Mouse (Mus musculus) MEL (cell line): Measurements from ENCODE around the gene Nrcam. TPM values are rescaled to one million over a fixed set of nuclear protein-coding genes. Genes with fewer than 3 reads are reported as not detected.

Source experiments
- DNase-seq: peaks from one replicate; pipeline ENCODE4 v3.0.0; 2011; ENCODE audit warnings: low read depth, low spot score
- H3K27ac ChIP-seq: 2 replicates; pipeline ENCODE4 v1.5.1; 2012; ENCODE audit warnings: low read depth, mild to moderate bottlenecking, control low read depth, low read length, moderate library complexity; ENCODE audit not compliant: control insufficient read depth
- H3K27me3 ChIP-seq, 2 experiments: fragments of 150-350 bp in 1 of 2; sonication (generic) in 1 of 2; 2 replicates each; pipeline ENCODE4 v1.6.1; 2012; ENCODE audit warnings: low read length in 2 of 2, mild to moderate bottlenecking in 2 of 2, improper control_type of control experiment in 1 of 2, moderate library complexity in 1 of 2; ENCODE audit not compliant: insufficient read depth in 2 of 2, control insufficient read depth in 1 of 2
- H3K36me3 ChIP-seq, 2 experiments: 2 replicates each; pipeline ENCODE4 v1.6.1; 2012 to 2014; ENCODE audit warnings: low read length in 2 of 2, improper control_type of control experiment in 1 of 2, inconsistent platforms in 1 of 2, mild to moderate bottlenecking in 1 of 2; ENCODE audit not compliant: insufficient read depth in 2 of 2, control insufficient read depth in 1 of 2
- H3K4me1 ChIP-seq, 2 experiments: fragments of 150-350 bp in 1 of 2; sonication (generic) in 1 of 2; 2 replicates each; pipeline ENCODE4 v1.6.1; 2012; ENCODE audit warnings: low read length in 2 of 2, improper control_type of control experiment in 1 of 2, mild to moderate bottlenecking in 1 of 2; ENCODE audit not compliant: insufficient read depth in 2 of 2, control insufficient read depth in 1 of 2
- H3K4me3 ChIP-seq, 2 experiments: fragments of 150-350 bp in 1 of 2; sonication (generic) in 1 of 2; 2 replicates each; pipeline ENCODE4 v1.5.1; 2012; ENCODE audit warnings: low read depth in 2 of 2, low read length in 2 of 2, mild to moderate bottlenecking in 2 of 2, moderate library complexity in 2 of 2, control low read depth in 1 of 2, improper control_type of control experiment in 1 of 2; ENCODE audit not compliant: control insufficient read depth in 1 of 2, insufficient read depth in 1 of 2
- H3K79me2 ChIP-seq: 2 replicates; pipeline ENCODE4 v1.6.1; 2012; ENCODE audit warnings: mild to moderate bottlenecking, low read length, moderate library complexity; ENCODE audit not compliant: control insufficient read depth, poor library complexity, insufficient read depth
- H3K9ac ChIP-seq: 2 replicates; pipeline ENCODE4 v1.6.1; 2012; ENCODE audit warnings: low read depth, mild to moderate bottlenecking, control low read depth, low read length, moderate library complexity; ENCODE audit not compliant: control insufficient read depth, poor library complexity, severe bottlenecking
- H3K9me3 ChIP-seq: fragments of 150-350 bp; sonication (generic); replicated peaks from 2 replicates; pipeline ENCODE4 v1.6.1; 2012; ENCODE audit warnings: mild to moderate bottlenecking, low read length, improper control_type of control experiment, moderate library complexity; ENCODE audit not compliant: insufficient read depth
- BHLHE40 ChIP-seq: IDR thresholded peaks from 2 replicates; pipeline ENCODE4 v1.6.1; 2012; ENCODE audit warnings: low read depth, mild to moderate bottlenecking, inconsistent platforms, low read length, improper control_type of control experiment, borderline replicate concordance
- CHD2 ChIP-seq: IDR thresholded peaks from 2 replicates; pipeline ENCODE4 v1.6.1; 2011; ENCODE audit warnings: low read length, improper control_type of control experiment
- E2F4 ChIP-seq: IDR thresholded peaks from 2 replicates; pipeline ENCODE4 v1.6.1; 2011; ENCODE audit warnings: low read depth, low read length, improper control_type of control experiment, borderline replicate concordance
- ELF1 ChIP-seq: IDR thresholded peaks from 2 replicates; pipeline ENCODE4 v1.6.1; 2014; ENCODE audit warnings: low read depth, mild to moderate bottlenecking, inconsistent platforms, low read length, improper control_type of control experiment, moderate library complexity
- EP300 ChIP-seq, 2 experiments: IDR thresholded peaks; 2 replicates each; pipeline ENCODE4 v1.6.1; 2011; ENCODE audit warnings: improper control_type of control experiment in 2 of 2, low read length in 2 of 2, low read depth in 1 of 2, mild to moderate bottlenecking in 1 of 2
- ETS1 ChIP-seq: IDR thresholded peaks from 2 replicates; pipeline ENCODE4 v1.6.1; 2012; ENCODE audit warnings: low read depth, mild to moderate bottlenecking, inconsistent platforms, low read length, improper control_type of control experiment, moderate library complexity
- GATA1 ChIP-seq: IDR thresholded peaks from 2 replicates; pipeline ENCODE4 v1.6.1; 2011; ENCODE audit warnings: low read depth, low read length, improper control_type of control experiment
- MAX ChIP-seq: IDR thresholded peaks from 2 replicates; pipeline ENCODE4 v1.6.1; 2011; ENCODE audit warnings: low read length, improper control_type of control experiment
- MYB ChIP-seq: IDR thresholded peaks from 2 replicates; pipeline ENCODE4 v1.6.1; 2011; ENCODE audit warnings: mild to moderate bottlenecking, low read depth, low read length, improper control_type of control experiment
- MYC ChIP-seq: IDR thresholded peaks from 2 replicates; pipeline ENCODE4 v1.6.1; 2011; ENCODE audit warnings: low read depth, mild to moderate bottlenecking, low read length, improper control_type of control experiment, moderate library complexity
- POLR2A ChIP-seq, 2 experiments: IDR thresholded peaks; 2 replicates each; pipeline ENCODE4 v1.6.1; 2011 to 2012; ENCODE audit warnings: low read length in 2 of 2, mild to moderate bottlenecking in 2 of 2, control low read depth in 1 of 2, improper control_type of control experiment in 1 of 2, low read depth in 1 of 2, moderate library complexity in 1 of 2; ENCODE audit not compliant: control insufficient read depth in 1 of 2, insufficient read depth in 1 of 2, poor library complexity in 1 of 2
- POLR2AphosphoS5 ChIP-seq: IDR thresholded peaks from 2 replicates; pipeline ENCODE4 v1.6.1; 2012; ENCODE audit warnings: low read depth, borderline replicate concordance, mild to moderate bottlenecking, inconsistent platforms, low read length, moderate library complexity, mixed read lengths
- RCOR1 ChIP-seq: IDR thresholded peaks from 2 replicates; pipeline ENCODE4 v1.6.1; 2012; ENCODE audit warnings: low read depth, mild to moderate bottlenecking, inconsistent platforms, low read length, improper control_type of control experiment
- SIN3A ChIP-seq: IDR thresholded peaks from 2 replicates; pipeline ENCODE4 v1.6.1; 2012; ENCODE audit warnings: low read length, improper control_type of control experiment, inconsistent platforms
- SMC3 ChIP-seq: IDR thresholded peaks from 2 replicates; pipeline ENCODE4 v1.6.1; 2011; ENCODE audit warnings: low read depth, low read length, improper control_type of control experiment
- TAL1 ChIP-seq: IDR thresholded peaks from 2 replicates; pipeline ENCODE4 v1.6.1; 2012; ENCODE audit warnings: mild to moderate bottlenecking, inconsistent platforms, low read length, moderate library complexity, mixed read lengths
- TBP ChIP-seq: IDR thresholded peaks from 2 replicates; pipeline ENCODE4 v1.8.0; 2011; ENCODE audit warnings: low read depth, low read length, improper control_type of control experiment
- ZKSCAN1 ChIP-seq: IDR thresholded peaks from 2 replicates; pipeline ENCODE4 v1.6.1; 2012; ENCODE audit warnings: low read depth, mild to moderate bottlenecking, inconsistent platforms, low read length, improper control_type of control experiment, moderate library complexity
- ZMIZ1 ChIP-seq: IDR thresholded peaks from 2 replicates; pipeline ENCODE4 v1.6.1; 2012; ENCODE audit warnings: low read depth, mild to moderate bottlenecking, inconsistent platforms, low read length, improper control_type of control experiment, moderate library complexity
- ZNF384 ChIP-seq: IDR thresholded peaks from 2 replicates; pipeline ENCODE4 v1.6.1; 2012; ENCODE audit warnings: low read depth, mild to moderate bottlenecking, inconsistent platforms, low read length, improper control_type of control experiment
- polyA plus RNA-seq, 2 experiments: library from polyadenylated mRNA; stranded (reverse) in 1 of 2; unstranded in 1 of 2; fragments of >175 nt in 1 of 2; fragments of >200 nt in 1 of 2; gene quantifications; 2 replicates each; pipeline versions ENCODE4 v1.2.1 to v1.2.4; 2012; ENCODE audit warnings: low replicate concordance in 2 of 2, low read depth in 1 of 2; ENCODE audit not compliant: insufficient read length in 2 of 2, insufficient read depth in 1 of 2, missing spikeins in 1 of 2
- total RNA-seq: library from RNA; depleted of rRNA; stranded (reverse); fragments of 300-350 nt; gene quantifications from 2 replicates; pipeline ENCODE4 v1.2.3, GENCODE M21; 2012

Gene Nrcam
- total and polyA plus RNA-seq, 3 experiments = not detected

DNA sequence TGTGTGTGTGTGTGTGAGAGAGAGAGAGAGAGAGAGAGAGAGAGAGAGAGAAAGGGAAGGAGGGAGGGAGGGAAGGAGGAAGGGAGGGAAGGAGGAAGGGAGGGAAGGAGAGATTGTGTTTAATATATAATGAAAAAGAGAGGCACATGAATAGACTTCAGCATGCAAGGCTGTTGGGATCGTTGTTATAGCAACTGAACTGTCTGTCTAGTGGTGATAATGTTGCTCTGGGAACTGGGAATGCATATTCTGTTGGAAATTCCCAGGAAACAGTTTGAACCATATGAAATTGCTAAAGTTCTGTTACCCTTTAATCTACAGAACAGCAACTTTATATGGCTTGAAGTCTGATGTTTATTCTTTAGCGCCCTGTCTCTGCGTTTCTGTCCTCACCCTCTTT lies 104.0 kb downstream of the Nrcam start:
- H3K27ac ChIP-seq = no peak overlapping the region
- no peaks in the 10 kb centered on the region for H3K79me2 ChIP-seq
- no peaks in the 10 kb centered on the region for H3K9me3 ChIP-seq
- TF ChIP-seq SIN3A (no peak), CHD2 (no peak), MYC (no peak), SMC3 (no peak), EP300 (IDR thresholded peaks at IDR 0.05; ENCODE audit: low read depth in 1 of 2, low read length in 2 of 2) (no peak), ZMIZ1 (no peak), ETS1 (no peak), MYB (no peak), RCOR1 (no peak), E2F4 (no peak), ELF1 (no peak), TAL1 (no peak), POLR2AphosphoS5 (no peak), POLR2A (IDR thresholded peaks at IDR 0.05; ENCODE audit: control insufficient read depth in 1 of 2, insufficient read depth in 1 of 2, low read depth in 1 of 2, low read length in 2 of 2, poor library complexity in 1 of 2) (no peak), TBP (no peak)
- no peak for DNase-seq
- H3K4me3 ChIP-seq = no peak overlapping the region
- no peaks in the 10 kb centered on the region for H3K36me3 ChIP-seq
- no peak overlapping the region for H3K9ac ChIP-seq
- no peaks in the 10 kb centered on the region for H3K27me3 ChIP-seq
- H3K4me1 ChIP-seq = no peaks in the 10 kb centered on the region

DNA sequence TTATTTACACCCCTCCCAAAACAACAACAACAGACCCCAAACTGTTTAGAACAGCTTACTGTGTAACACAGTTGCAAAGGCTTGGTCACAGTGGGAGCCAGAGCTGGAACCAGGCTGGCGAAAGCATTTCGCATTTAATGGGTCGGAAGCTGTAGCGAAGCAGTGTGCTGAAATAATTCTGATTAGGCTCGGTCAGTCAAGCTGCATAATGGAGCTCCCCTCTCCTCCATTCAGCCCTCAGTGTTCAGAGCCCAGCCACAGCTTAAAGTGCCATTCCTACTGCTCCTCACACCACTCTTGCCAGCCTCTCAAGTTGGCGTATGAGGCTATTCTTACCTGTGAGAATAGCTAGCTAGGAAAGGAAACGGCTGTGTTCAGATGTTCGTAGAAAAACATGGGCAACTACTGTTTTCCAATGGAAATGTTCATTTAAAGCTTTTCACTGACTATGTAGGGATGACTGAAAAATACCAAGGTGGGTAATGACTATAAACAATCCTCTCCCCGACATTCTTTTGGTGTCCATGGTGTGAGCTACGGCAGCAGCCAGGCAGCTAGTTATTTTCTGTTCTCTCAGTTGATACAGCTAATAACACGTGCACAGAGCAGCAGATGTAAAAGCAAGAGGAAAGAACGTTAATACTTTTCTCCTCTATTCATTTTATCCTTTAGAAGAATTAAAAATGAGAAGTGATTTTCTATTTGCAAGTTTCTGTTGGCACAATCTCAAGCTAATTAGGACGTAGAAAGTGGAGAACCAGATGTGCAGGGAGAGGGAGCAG lies 108.6 kb downstream of the Nrcam start:
- H3K36me3 ChIP-seq = no peaks in the 10 kb centered on the region
- no peaks in the 10 kb centered on the region for H3K4me1 ChIP-seq
- no peaks in the 10 kb centered on the region for H3K79me2 ChIP-seq
- no peaks in the 10 kb centered on the region for H3K9me3 ChIP-seq
- TF ChIP-seq SMC3 (no peak), MYB (no peak), BHLHE40 (no peak), RCOR1 (no peak), ZNF384 (no peak), E2F4 (no peak), POLR2A (IDR thresholded peaks at IDR 0.05; ENCODE audit: control insufficient read depth in 1 of 2, insufficient read depth in 1 of 2, low read depth in 1 of 2, low read length in 2 of 2, poor library complexity in 1 of 2) (no peak), ZMIZ1 (no peak), MAX (no peak), EP300 (IDR thresholded peaks at IDR 0.05; ENCODE audit: low read depth in 1 of 2, low read length in 2 of 2) (no peak), SIN3A (no peak), GATA1 (no peak), TAL1 (no peak), ZKSCAN1 (no peak)
- H3K9ac ChIP-seq = no peak overlapping the region
- no peak overlapping the region for H3K4me3 ChIP-seq
- H3K27ac ChIP-seq = no peak overlapping the region
- H3K27me3 ChIP-seq = no peaks in the 10 kb centered on the region
- DNase-seq = no peak
